Mouse (Mus musculus): ENCODE measurements at regions not wholly inside any gene's neighbourhood (a gene's known extent, or its start where the extent isn't known, plus 50 kb on each side); places are given as distances from the start of the nearest gene placed in this dataset.

GRCm38 (mm10) chr13:59248411-59248810 is 336.6 kb downstream of the Agtpbp1 start:
- TF ChIP-seq POLR2A (IDR thresholded peaks at IDR 0.05; ENCODE audit: low read depth, low read length) (no peak), CTCF (IDR thresholded peaks at IDR 0.05; ENCODE audit: borderline replicate concordance, insufficient read depth, low read length) (no peak)
